Mouse (Mus musculus): ENCODE data around the gene Fxyd6. TPM values are rescaled to one million over a fixed set of nuclear protein-coding genes. Genes with fewer than 3 reads are reported as not detected.
A peak's percentile ranks its signal among the peaks of the same experiment; 100 is the strongest.

Fxyd6 gene
- polyA plus RNA-seq, 1 experiment from 2014 or later = 354 TPM

GRCm38 (mm10) chr9:45380411-45381251, 10.6 kb downstream of the Fxyd6 start:
- ATAC-seq (ENCODE audit: low FRiP score) = peak; percentile 81

GRCm38 (mm10) chr9:45382336-45382735, 12.4 kb downstream of the Fxyd6 start:
- 66% methylated on average over 5 of the region's 5 CpGs for WGBS
- Histone ChIP-seq H3K36me3 (no peaks in the 10 kb centered on the region; the same call in 1 of the 2 replicates), H3K4me2 (no peak overlapping the region), H3K27ac (0 out of 2 replicates have a peak overlapping the region, but pooled peaks have one; percentile 80), H3K9ac (no peak overlapping the region), H3K4me3 (no peak overlapping the region), H3K4me1 (replicated peaks) (peaks cover 58% of the 10 kb centered on the region), H3K9me3 (no peaks in the 10 kb centered on the region), H3K27me3 (no peaks in the 10 kb centered on the region)
- no peak for ATAC-seq (ENCODE audit: low FRiP score)

More at GRCm38 (mm10) chr9:45380411-45381251, 10.6 kb downstream of the Fxyd6 start:
- 28% methylated on average over 10 of the region's 10 CpGs for WGBS
- H3K27me3 ChIP-seq = no peaks in the 10 kb centered on the region
- no peaks in the 10 kb centered on the region for H3K9me3 ChIP-seq
- peaks cover 73% of the 10 kb centered on the region for H3K4me1 ChIP-seq (replicated peaks)
- H3K9ac ChIP-seq = no peak overlapping the region
- no peak overlapping the region for H3K4me3 ChIP-seq
- peaks cover 3% of the 10 kb centered on the region; the same call in 1 of the 2 replicates for H3K36me3 ChIP-seq
- peak overlapping the region; percentile 80 for H3K27ac ChIP-seq
- no peak overlapping the region for H3K4me2 ChIP-seq

GRCm38 (mm10) chr9:45382834-45383233, 12.8 kb downstream of the Fxyd6 start:
- Histone ChIP-seq H3K9me3 (no peaks in the 10 kb centered on the region), H3K4me2 (no peak overlapping the region), H3K27me3 (no peaks in the 10 kb centered on the region), H3K4me3 (no peak overlapping the region), H3K36me3 (no peaks in the 10 kb centered on the region; the same call in 1 of the 2 replicates), H3K4me1 (replicated peaks) (peaks cover 55% of the 10 kb centered on the region), H3K27ac (no peak overlapping the region; the same call in 1 of the 2 replicates), H3K9ac (no peak overlapping the region)
- WGBS = 81% methylated on average over 5 of the region's 5 CpGs
- ATAC-seq (ENCODE audit: low FRiP score) = no peak

GRCm38 (mm10) chr9:45383883-45384282, 13.9 kb downstream of the Fxyd6 start:
- H3K36me3 ChIP-seq = no peaks in the 10 kb centered on the region; the same call in 1 of the 2 replicates
- H3K4me3 ChIP-seq = no peak overlapping the region
- WGBS = 92% methylated on average over 6 of the region's 6 CpGs
- no peaks in the 10 kb centered on the region for H3K27me3 ChIP-seq
- no peak for ATAC-seq (ENCODE audit: low FRiP score)
- no peak overlapping the region for H3K4me2 ChIP-seq
- H3K9me3 ChIP-seq = no peaks in the 10 kb centered on the region
- H3K4me1 ChIP-seq (replicated peaks) = peaks cover 50% of the 10 kb centered on the region
- H3K27ac ChIP-seq = no peak overlapping the region
- H3K9ac ChIP-seq = no peak overlapping the region

GRCm38 (mm10) chr9:45386698-45387097, 16.7 kb downstream of the Fxyd6 start:
- 89% methylated on average over 5 of the region's 5 CpGs for WGBS
- Histone ChIP-seq H3K4me3 (no peak overlapping the region), H3K36me3 (peaks cover 12% of the 10 kb centered on the region), H3K4me1 (replicated peaks) (peaks cover 22% of the 10 kb centered on the region), H3K27ac (no peak overlapping the region), H3K27me3 (no peaks in the 10 kb centered on the region), H3K9ac (no peak overlapping the region), H3K9me3 (no peaks in the 10 kb centered on the region), H3K4me2 (no peak overlapping the region)
- no peak for ATAC-seq (ENCODE audit: low FRiP score)

- Histone ChIP-seq H3K9me3 (no peaks in the 10 kb centered on the region), H3K4me1 (replicated peaks) (peaks cover 13% of the 10 kb centered on the region; the same call in 1 of the 2 replicates), H3K4me3 (no peak overlapping the region), H3K9ac (no peak overlapping the region), H3K27me3 (no peaks in the 10 kb centered on the region), H3K4me2 (no peak overlapping the region), H3K27ac (no peak overlapping the region), H3K36me3 (peaks cover 28% of the 10 kb centered on the region)
- 43% methylated on average over 12 of the region's 12 CpGs for WGBS
- peak; percentile 63; the same call in 1 of the 2 replicates for ATAC-seq (ENCODE audit: low FRiP score)
Measured at GRCm38 (mm10) chr9:45388385-45388994, 18.5 kb downstream of the Fxyd6 start.

GRCm38 (mm10) chr9:45389596-45389995, 19.6 kb downstream of the Fxyd6 start:
- H3K9ac ChIP-seq = no peak overlapping the region
- peaks cover 12% of the 10 kb centered on the region; the same call in 1 of the 2 replicates for H3K4me1 ChIP-seq (replicated peaks)
- WGBS = 90% methylated on average over 8 of the region's 8 CpGs
- H3K4me3 ChIP-seq = no peak overlapping the region
- no peaks in the 10 kb centered on the region for H3K9me3 ChIP-seq
- no peak overlapping the region for H3K27ac ChIP-seq
- no peaks in the 10 kb centered on the region for H3K27me3 ChIP-seq
- no peak overlapping the region for H3K4me2 ChIP-seq
- no peak for ATAC-seq (ENCODE audit: low FRiP score)
- H3K36me3 ChIP-seq = peaks cover 39% of the 10 kb centered on the region

GRCm38 (mm10) chr9:45391299-45391698, 21.3 kb downstream of the Fxyd6 start:
- no peak overlapping the region for H3K27ac ChIP-seq
- no peak overlapping the region for H3K9ac ChIP-seq
- no peaks in the 10 kb centered on the region for H3K9me3 ChIP-seq
- H3K4me3 ChIP-seq = no peak overlapping the region
- H3K4me1 ChIP-seq (replicated peaks) = peaks cover 7% of the 10 kb centered on the region; the same call in 1 of the 2 replicates
- 80% methylated on average over 7 of the region's 7 CpGs for WGBS
- peaks cover 55% of the 10 kb centered on the region for H3K36me3 ChIP-seq
- no peaks in the 10 kb centered on the region for H3K27me3 ChIP-seq
- ATAC-seq (ENCODE audit: low FRiP score) = no peak
- H3K4me2 ChIP-seq = no peak overlapping the region

- Histone ChIP-seq H3K27me3 (no peaks in the 10 kb centered on the region), H3K9me3 (no peaks in the 10 kb centered on the region), H3K4me1 (replicated peaks) (no peaks in the 10 kb centered on the region), H3K4me3 (no peak overlapping the region), H3K36me3 (peaks cover 58% of the 10 kb centered on the region), H3K27ac (no peak overlapping the region), H3K4me2 (no peak overlapping the region), H3K9ac (no peak overlapping the region)
- ATAC-seq (ENCODE audit: low FRiP score) = no peak
- 87% methylated on average over 6 of the region's 6 CpGs for WGBS
Measured at GRCm38 (mm10) chr9:45395218-45395617, 25.2 kb downstream of the Fxyd6 start.

GRCm38 (mm10) chr9:45395796-45396195, 25.8 kb downstream of the Fxyd6 start:
- H3K4me3 ChIP-seq = no peak overlapping the region
- H3K4me2 ChIP-seq = no peak overlapping the region
- ATAC-seq (ENCODE audit: low FRiP score) = no peak
- H3K27me3 ChIP-seq = no peaks in the 10 kb centered on the region
- H3K9ac ChIP-seq = no peak overlapping the region
- H3K27ac ChIP-seq = no peak overlapping the region
- H3K36me3 ChIP-seq = peaks cover 53% of the 10 kb centered on the region
- no peaks in the 10 kb centered on the region for H3K4me1 ChIP-seq (replicated peaks)
- H3K9me3 ChIP-seq = no peaks in the 10 kb centered on the region
- WGBS = 58% methylated on average over 3 of the region's 3 CpGs

GRCm38 (mm10) chr9:45398336-45398735, 28.4 kb downstream of the Fxyd6 start:
- Histone ChIP-seq H3K27ac (no peak overlapping the region), H3K4me2 (no peak overlapping the region), H3K4me1 (replicated peaks) (no peaks in the 10 kb centered on the region), H3K9me3 (no peaks in the 10 kb centered on the region), H3K27me3 (peaks cover 7% of the 10 kb centered on the region; the same call in 1 of the 2 replicates), H3K36me3 (peaks cover 31% of the 10 kb centered on the region), H3K9ac (no peak overlapping the region), H3K4me3 (no peak overlapping the region)
- no peak for ATAC-seq (ENCODE audit: low FRiP score)
- WGBS = 65% methylated on average over 1 of the region's 1 CpGs

- no peak within 1 kb of the TSS for H3K4me2 ChIP-seq
- no peak within 1 kb of the TSS for H3K9ac ChIP-seq
- peaks cover 20% of the 10 kb centered on the region for H3K36me3 ChIP-seq
- H3K27me3 ChIP-seq = peaks cover 8% of the 10 kb centered on the region; the same call in 1 of the 2 replicates
- H3K9me3 ChIP-seq = no peaks in the 10 kb centered on the region
- no peak within 1 kb of the TSS for H3K27ac ChIP-seq
- no peak for ATAC-seq (ENCODE audit: low FRiP score)
- H3K4me1 ChIP-seq (replicated peaks) = no peaks in the 10 kb centered on the region
- 76% methylated on average over 4 of the region's 4 CpGs for WGBS
- H3K4me3 ChIP-seq = no peak within 1 kb of the TSS
Measured at GRCm38 (mm10) chr9:45399434-45399833, 29.4 kb downstream of the Fxyd6 start, which contains the start of gene Fxyd2. Gene Fxyd2 (plus strand): TSS chr9:45399669.
